24 mouse cellular contexts compared by ENCODE assay signal in the genomic region with DNA sequence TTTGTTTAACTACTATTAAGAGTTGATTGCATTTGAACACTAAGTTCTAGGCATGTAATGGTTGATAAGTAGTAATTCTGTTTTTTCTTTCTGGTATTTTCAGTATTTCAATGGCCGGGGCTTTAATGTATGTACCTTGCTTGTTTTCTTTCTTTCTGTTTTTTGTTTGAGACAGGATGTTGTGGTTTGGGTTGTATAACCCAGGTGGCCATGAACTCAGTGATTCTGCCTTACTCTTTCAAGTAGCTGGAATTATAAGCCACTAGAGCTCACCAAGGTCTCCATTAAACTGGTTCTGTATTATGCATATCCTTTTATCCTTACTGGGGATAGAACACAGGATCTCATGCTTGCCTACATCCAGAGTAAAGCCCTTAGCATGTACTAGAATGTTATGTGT.
"Had no signal": no experiment of that assay in that cellular context is flagged by ENCODE, and none has a peak within 500 bp of the region (broad histone marks: within the 10 kb centered on the region; RNA-seq: fewer than 3 reads in every experiment).

No protein-coding gene starts in this region.

- H3K27ac ChIP-seq: heart, adult 2 months; heart, embryonic 13.5 days; heart, embryonic 15.5 days; hindbrain, embryonic 13.5 days; hindbrain, embryonic 15.5 days; intestine, embryonic 15.5 days; layer of hippocampus, adult 2 months; limb, embryonic 10.5 days; limb, embryonic 12.5 days; liver, embryonic 13.5 days; liver, embryonic 15.5 days had no signal

- H3K4me3 ChIP-seq: heart, adult 2 months; heart, embryonic 13.5 days; heart, embryonic 15.5 days; hindbrain, embryonic 13.5 days; hindbrain, embryonic 15.5 days; intestine, embryonic 15.5 days; layer of hippocampus, adult 2 months; limb, embryonic 10.5 days; limb, embryonic 12.5 days; liver, embryonic 13.5 days; liver, embryonic 15.5 days had no signal

- DNase-seq: gastrocnemius, postnatal 14 days; gastrocnemius, postnatal 36 days; heart, adult 2 months; heart, postnatal 14 days; heart, postnatal 36 days; kidney, adult 18-20 months; kidney, adult 8-10 months; kidney, postnatal 10 days; kidney, postnatal 25 days; kidney, postnatal 4 days; liver; liver, embryonic 13.5 days had no signal

- H3K9me3 ChIP-seq: heart, embryonic 13.5 days; heart, embryonic 15.5 days; hindbrain, embryonic 13.5 days; hindbrain, embryonic 15.5 days; intestine, embryonic 15.5 days; limb, embryonic 10.5 days; limb, embryonic 12.5 days; liver, embryonic 13.5 days; liver, embryonic 15.5 days had no signal

- H3K4me2 ChIP-seq: heart, embryonic 11.5 days; heart, embryonic 13.5 days; heart, embryonic 15.5 days; hindbrain, embryonic 13.5 days; hindbrain, embryonic 15.5 days; intestine, embryonic 15.5 days; limb, embryonic 12.5 days; liver, embryonic 11.5 days; liver, embryonic 13.5 days; liver, embryonic 15.5 days had no signal

- H3K27me3 ChIP-seq: heart, embryonic 13.5 days; heart, embryonic 15.5 days; hindbrain, embryonic 13.5 days; hindbrain, embryonic 15.5 days; intestine, embryonic 15.5 days; limb, embryonic 12.5 days; liver, embryonic 13.5 days; liver, embryonic 15.5 days had no signal

- ATAC-seq: intestine, embryonic 15.5 days; intestine, postnatal 0 days had no signal

- H3K4me1 ChIP-seq: heart, embryonic 13.5 days; heart, embryonic 15.5 days; hindbrain, embryonic 13.5 days; hindbrain, embryonic 15.5 days; intestine, embryonic 15.5 days; limb, embryonic 10.5 days; limb, embryonic 12.5 days; liver, embryonic 13.5 days; liver, embryonic 15.5 days had no signal

- H3K9ac ChIP-seq: heart, embryonic 13.5 days; heart, embryonic 15.5 days; hindbrain, embryonic 13.5 days; hindbrain, embryonic 15.5 days; intestine, embryonic 15.5 days; limb, embryonic 12.5 days; liver, embryonic 13.5 days; liver, embryonic 15.5 days had no signal
